Mouse (Mus musculus) retina, adult 2 months (tissue): ENCODE data around the gene Olfr820.
"Not testable (repeated sequence)": the region's sequence is repeated elsewhere in the genome, so short reads cannot be mapped to it uniquely, and the experiment has no call there.

ENCODE experiments used
- DNase-seq: peaks from one replicate; pipeline ENCODE4 v3.0.0-alpha.2; 2012; ENCODE audit warnings: low read depth, low spot score

Olfr820 gene

GRCm38 (mm10) chr10:130012321-130012720, at the start of gene Olfr820:
TSS of gene Olfr820 (plus strand) at chr10:130012621.
- DNase-seq, result no peak

DNA sequence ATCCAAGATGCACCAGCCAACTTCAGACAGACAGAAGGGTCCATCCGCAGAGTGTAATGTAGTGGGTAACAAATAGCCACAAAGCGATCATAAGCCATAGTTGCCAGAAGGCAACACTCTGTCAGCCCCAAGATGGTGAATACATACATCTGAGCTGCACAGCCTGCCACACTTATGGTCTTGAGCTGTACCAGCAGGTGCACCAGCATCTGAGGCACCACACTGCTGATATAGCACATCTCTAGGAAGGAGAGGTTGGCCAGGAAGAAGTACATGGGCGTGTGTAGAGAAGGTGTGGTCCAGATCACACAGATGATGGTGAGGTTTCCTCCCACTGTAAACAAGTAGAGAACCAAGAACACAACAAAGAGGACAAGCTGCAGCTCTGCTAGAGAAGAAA, 46.2 kb upstream of the Olfr820 start:
- not testable (repeated sequence) for DNase-seq

- DNase-seq, result not testable (repeated sequence)
Observed at GRCm38 (mm10) chr10:129967166-129967565, 45.3 kb upstream of the Olfr820 start, which contains the start of gene Olfr819. TSS of gene Olfr819 (minus strand) at chr10:129967266.

GRCm38 (mm10) chr10:129972994-129973393, 39.4 kb upstream of the Olfr820 start:
- DNase-seq, result not testable (repeated sequence)

GRCm38 (mm10) chr10:129976040-129976439, 36.4 kb upstream of the Olfr820 start, which contains the start of gene Olfr247:
TSS of gene Olfr247 (minus strand) at chr10:129976140.
- DNase-seq, result not testable (repeated sequence)

- DNase-seq, result not testable (repeated sequence)
Observed at GRCm38 (mm10) chr10:129981867-129982266, 30.6 kb upstream of the Olfr820 start.

DNA sequence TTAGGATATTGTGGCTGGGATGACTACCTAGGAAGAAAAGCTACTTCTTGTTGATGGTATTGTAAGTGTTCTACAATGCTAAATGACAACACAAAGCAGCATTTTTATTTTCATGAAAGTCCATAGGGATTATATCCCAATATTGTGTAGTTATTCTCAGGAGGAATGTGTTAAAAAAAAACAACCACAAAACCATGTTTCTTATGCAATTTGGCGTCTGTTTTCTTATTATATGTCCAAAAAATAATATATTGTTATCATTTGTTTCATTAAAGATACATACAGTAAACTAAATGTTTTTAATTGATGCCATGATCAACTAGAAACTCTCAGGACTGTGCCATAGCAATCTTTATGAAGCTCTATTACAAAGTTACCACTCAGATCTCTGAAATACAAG, 27.5 kb upstream of the Olfr820 start, which contains the start of gene Gm10310:
Gene Gm10310 (minus strand): TSS at position 101 of the 400 bp plus-strand sequence.
- not testable (repeated sequence) for DNase-seq

GRCm38 (mm10) chr10:130004104-130004503, 8.3 kb upstream of the Olfr820 start:
- not testable (repeated sequence) for DNase-seq

DNA sequence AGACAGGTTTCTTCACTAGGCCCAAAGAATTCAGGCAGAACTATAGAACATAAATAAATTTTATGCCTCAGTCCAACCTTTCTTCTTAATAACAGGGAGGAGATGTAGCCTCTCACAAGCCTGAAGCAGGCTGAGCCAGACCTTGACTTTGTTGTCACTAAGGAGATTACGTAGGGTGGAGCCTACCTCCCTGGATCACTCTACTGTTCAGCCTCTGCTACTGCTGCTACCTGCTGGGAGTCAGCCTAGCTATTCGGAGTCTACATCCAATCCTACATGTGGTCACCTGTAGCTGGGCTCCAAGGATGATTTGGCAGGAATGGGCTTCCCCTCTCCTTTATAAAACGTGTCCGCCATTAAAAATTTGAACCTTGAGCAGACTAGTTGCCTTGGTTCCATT, 7.1 kb upstream of the Olfr820 start:
- not testable (repeated sequence) for DNase-seq

GRCm38 (mm10) chr10:130030048-130030447, 17.6 kb downstream of the Olfr820 start, which contains the start of gene Olfr821:
TSS of gene Olfr821 (plus strand) at chr10:130030348.
- DNase-seq, result no peak

DNA sequence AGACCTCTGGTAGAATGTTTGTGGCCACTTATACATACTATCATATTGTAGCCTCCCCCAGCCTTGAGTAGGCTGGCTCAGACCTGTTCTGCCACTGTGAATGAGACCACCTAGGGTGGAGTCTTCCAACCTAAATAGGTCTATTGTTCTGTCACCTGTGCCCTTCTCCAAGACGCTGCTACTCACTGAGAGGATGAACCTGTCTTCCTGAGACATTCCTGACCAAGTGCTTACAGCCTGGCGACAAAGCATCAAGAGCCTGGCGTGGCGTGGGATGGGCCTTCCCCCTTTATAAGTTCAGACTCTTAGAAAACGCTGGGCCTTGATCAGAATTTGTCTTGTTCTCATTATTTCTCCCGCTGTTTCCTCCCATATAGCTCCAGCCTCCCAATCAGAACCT, 24.7 kb downstream of the Olfr820 start:
- DNase-seq, result no peak
